Mouse (Mus musculus) cerebellum, adult 2 months (tissue): ENCODE measurements at regions not wholly inside any gene's neighbourhood (a gene's known extent, or its start where the extent isn't known, plus 50 kb on each side); places are given as distances from the start of the nearest gene placed in this dataset.

Experiments
- CTCF ChIP-seq: fragments of 200-500 bp; IDR thresholded peaks from 2 replicates; pipeline ENCODE4 v1.5.1; 2011; ENCODE audit warnings: low read depth, mild to moderate bottlenecking, control low read depth, low read length, moderate library complexity, borderline replicate concordance; ENCODE audit not compliant: insufficient read depth
- POLR2A ChIP-seq: fragments of 200-500 bp; IDR thresholded peaks from 2 replicates; pipeline ENCODE4 v1.6.1; 2011; ENCODE audit warnings: low read length, control low read depth, borderline replicate concordance; ENCODE audit not compliant: insufficient read depth

- no peak for TF ChIP-seq CTCF
- no peak for TF ChIP-seq POLR2A
These were observed 138.1 kb downstream of the Iqub start for GRCm38 (mm10) chr6:24376728-24377127.
